Mouse (Mus musculus) limb, embryonic 13.5 days (tissue): ENCODE data around the gene Yjefn3. TPM values are rescaled to one million over a fixed set of nuclear protein-coding genes. Genes with fewer than 3 reads are reported as not detected.
A peak's percentile ranks its signal among the peaks of the same experiment; 100 is the strongest.

Source experiments
- ATAC-seq: fragments of 200-750 bp; cut with Nextera tagmentation; 2 replicates; pipeline ENCODE4 v1.8.0; 2017; ENCODE audit warnings: low read depth, moderate number of reproducible peaks, moderate TSS enrichment; ENCODE audit not compliant: low FRiP score
- H3K27ac ChIP-seq: fragments of 300-500 bp; sonication (generic); 2 replicates; pipeline ENCODE4 v1.5.1; 2015; ENCODE audit warnings: inconsistent platforms, mild to moderate bottlenecking, moderate library complexity
- H3K27me3 ChIP-seq: fragments of 300-500 bp; sonication (generic); 2 replicates; pipeline ENCODE4 v1.6.1; 2015; ENCODE audit warnings: mild to moderate bottlenecking, inconsistent platforms
- H3K36me3 ChIP-seq: fragments of 300-500 bp; sonication (generic); 2 replicates; pipeline ENCODE4 v1.6.1; 2015; ENCODE audit warnings: inconsistent platforms, mild to moderate bottlenecking, moderate library complexity
- H3K4me1 ChIP-seq: fragments of 300-500 bp; sonication (generic); 2 replicates; pipeline ENCODE4 v1.6.1; 2015; ENCODE audit warnings: inconsistent platforms
- H3K4me2 ChIP-seq: fragments of 300-500 bp; sonication (generic); replicated peaks from 2 replicates; pipeline ENCODE4 v1.6.1; 2015; ENCODE audit warnings: inconsistent platforms, mild to moderate bottlenecking, moderate library complexity
- H3K4me3 ChIP-seq: fragments of 300-500 bp; sonication (generic); 2 replicates; pipeline ENCODE4 v1.5.1; 2015; ENCODE audit warnings: moderate library complexity, mild to moderate bottlenecking, inconsistent platforms
- H3K9ac ChIP-seq: fragments of 300-500 bp; sonication (generic); 2 replicates; pipeline ENCODE4 v1.6.1; 2015; ENCODE audit warnings: mild to moderate bottlenecking, inconsistent platforms
- H3K9me3 ChIP-seq: fragments of 300-500 bp; sonication (generic); 2 replicates; pipeline ENCODE4 v1.6.1; 2016; ENCODE audit warnings: inconsistent platforms
- WGBS: fragments of 180-500 bp; shearing (Covaris S2); methylation state at CpG from one replicate; pipeline ENCODE4 v1.1.7; 2015; 5-methylcytosine and 5-hydroxymethylcytosine counted together
- polyA plus RNA-seq: library from polyadenylated mRNA; unstranded; fragments of >200 nt; fragmentation: Nextera tagmentation; extraction: Ambion mirVana; gene quantifications from 2 replicates; pipeline ENCODE4 v1.2.1, GENCODE M21; 2015

The Yjefn3 gene
- polyA plus RNA-seq, 1 experiment from 2014 or later, result 6.6 TPM

DNA sequence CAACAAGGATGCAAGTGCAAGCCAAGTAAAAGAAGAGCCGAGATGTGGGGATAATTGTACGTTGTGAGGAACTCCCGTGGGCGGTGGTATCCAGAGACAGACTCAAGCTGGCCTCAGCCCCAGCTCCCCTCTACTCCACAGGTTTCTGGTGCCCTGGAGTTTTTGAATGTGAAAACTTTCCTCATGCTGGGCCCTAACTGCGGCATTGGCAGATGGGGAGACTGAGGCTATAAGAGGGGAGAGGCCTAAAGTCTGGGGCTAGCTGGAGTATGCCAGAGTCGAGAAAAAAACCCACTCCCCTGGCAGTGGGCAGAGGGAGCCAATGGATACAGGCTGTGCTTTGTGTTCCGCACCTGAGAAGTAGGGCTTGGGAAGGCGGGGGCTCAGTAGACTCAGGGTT is 1.6 kb upstream of the Yjefn3 start:
- H3K4me2 ChIP-seq, result peak overlapping the region; percentile 99
- 83% methylated on average over 8 of the region's 8 CpGs for WGBS
- ATAC-seq, result no peak
- peaks cover 23% of the 10 kb centered on the region for H3K36me3 ChIP-seq
- no peak overlapping the region for H3K27ac ChIP-seq
- H3K4me1 ChIP-seq, result peaks cover 40% of the 10 kb centered on the region
- no peaks in the 10 kb centered on the region for H3K27me3 ChIP-seq
- no peak overlapping the region for H3K9ac ChIP-seq
- H3K4me3 ChIP-seq, result peak overlapping the region; percentile 61
- no peaks in the 10 kb centered on the region for H3K9me3 ChIP-seq

GRCm38 (mm10) chr8:69903063-69903542 is 591 bp upstream of the Yjefn3 start:
- under 1% methylated on average over 45 of the region's 45 CpGs for WGBS
- H3K9me3 ChIP-seq, result no peaks in the 10 kb centered on the region
- peak overlapping the region; percentile 61 for H3K4me3 ChIP-seq
- H3K36me3 ChIP-seq, result peaks cover 24% of the 10 kb centered on the region
- H3K4me2 ChIP-seq, result peak overlapping the region; percentile 99
- H3K27me3 ChIP-seq, result no peaks in the 10 kb centered on the region
- peak overlapping the region; percentile 90 for H3K27ac ChIP-seq
- peak; percentile 88 for ATAC-seq
- peaks cover 47% of the 10 kb centered on the region for H3K4me1 ChIP-seq
- H3K9ac ChIP-seq, result peak overlapping the region; percentile 80

GRCm38 (mm10) chr8:69901484-69902162 is 889 bp downstream of the Yjefn3 start:
- peak; percentile 76 for ATAC-seq
- peaks cover 60% of the 10 kb centered on the region for H3K4me1 ChIP-seq
- peak overlapping the region; percentile 80 for H3K9ac ChIP-seq
- peak overlapping the region; percentile 99 for H3K4me2 ChIP-seq
- peak overlapping the region; percentile 90 for H3K27ac ChIP-seq
- H3K9me3 ChIP-seq, result no peaks in the 10 kb centered on the region
- 2% methylated on average over 41 of the region's 41 CpGs for WGBS
- no peaks in the 10 kb centered on the region for H3K27me3 ChIP-seq
- H3K4me3 ChIP-seq, result peak overlapping the region; percentile 61
- H3K36me3 ChIP-seq, result peaks cover 22% of the 10 kb centered on the region

DNA sequence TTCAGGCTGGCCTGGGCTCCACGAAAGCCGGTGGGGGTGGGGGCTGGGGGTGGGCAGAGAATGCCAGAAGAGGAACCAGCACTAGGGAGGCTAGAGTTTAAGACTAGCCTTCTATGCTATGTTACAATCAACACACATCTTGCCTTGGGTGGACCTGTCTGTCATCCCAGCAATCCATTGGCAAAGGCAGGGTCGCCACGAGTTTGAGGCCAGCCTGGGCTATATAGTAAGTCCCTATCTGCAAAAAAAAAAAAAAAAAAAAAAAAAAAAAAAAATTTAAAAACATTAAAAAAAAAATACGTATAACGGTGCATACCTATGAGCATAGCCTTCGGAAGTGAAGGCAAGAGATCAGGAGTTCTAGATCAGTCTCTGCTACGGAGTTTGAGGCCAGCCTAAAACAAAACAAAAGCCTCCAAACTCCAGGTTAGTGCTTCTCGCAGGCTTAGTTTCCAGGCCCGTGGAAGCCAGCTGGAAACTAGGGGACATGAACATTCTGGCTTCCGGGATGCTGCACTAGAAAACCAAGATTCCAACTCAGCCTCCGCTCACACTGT is 1.5 kb downstream of the Yjefn3 start:
- Histone ChIP-seq H3K4me1 (peaks cover 60% of the 10 kb centered on the region), H3K9me3 (no peaks in the 10 kb centered on the region), H3K9ac (peak overlapping the region; percentile 70), H3K36me3 (peaks cover 29% of the 10 kb centered on the region), H3K4me3 (peak overlapping the region; percentile 61), H3K27ac (peak overlapping the region; percentile 64), H3K27me3 (no peaks in the 10 kb centered on the region), H3K4me2 (peak overlapping the region; percentile 99)
- ATAC-seq, result no peak
- WGBS, result 19% methylated on average over 12 of the region's 12 CpGs

- Histone ChIP-seq H3K4me2 (peak overlapping the region; percentile 99; the same call in 1 of the 2 replicates), H3K4me3 (peak overlapping the region; percentile 61; the same call in 1 of the 2 replicates), H3K9me3 (no peaks in the 10 kb centered on the region), H3K27ac (no peak overlapping the region), H3K4me1 (peaks cover 67% of the 10 kb centered on the region), H3K36me3 (peaks cover 35% of the 10 kb centered on the region), H3K27me3 (no peaks in the 10 kb centered on the region), H3K9ac (no peak overlapping the region)
- no peak for ATAC-seq
- 82% methylated on average over 2 of the region's 2 CpGs for WGBS
Observed at GRCm38 (mm10) chr8:69899876-69900275, 2.6 kb downstream of the Yjefn3 start.

- Histone ChIP-seq H3K9me3 (no peaks in the 10 kb centered on the region), H3K4me3 (no peak overlapping the region), H3K4me1 (peaks cover 58% of the 10 kb centered on the region), H3K9ac (0 out of 2 replicates have a peak overlapping the region, but pooled peaks have one; percentile 25), H3K27ac (no peak overlapping the region), H3K36me3 (peaks cover 55% of the 10 kb centered on the region), H3K27me3 (no peaks in the 10 kb centered on the region), H3K4me2 (no peak overlapping the region)
- 89% methylated on average over 6 of the region's 6 CpGs for WGBS
- no peak for ATAC-seq
Observed at GRCm38 (mm10) chr8:69897857-69898256, 4.7 kb downstream of the Yjefn3 start.

DNA sequence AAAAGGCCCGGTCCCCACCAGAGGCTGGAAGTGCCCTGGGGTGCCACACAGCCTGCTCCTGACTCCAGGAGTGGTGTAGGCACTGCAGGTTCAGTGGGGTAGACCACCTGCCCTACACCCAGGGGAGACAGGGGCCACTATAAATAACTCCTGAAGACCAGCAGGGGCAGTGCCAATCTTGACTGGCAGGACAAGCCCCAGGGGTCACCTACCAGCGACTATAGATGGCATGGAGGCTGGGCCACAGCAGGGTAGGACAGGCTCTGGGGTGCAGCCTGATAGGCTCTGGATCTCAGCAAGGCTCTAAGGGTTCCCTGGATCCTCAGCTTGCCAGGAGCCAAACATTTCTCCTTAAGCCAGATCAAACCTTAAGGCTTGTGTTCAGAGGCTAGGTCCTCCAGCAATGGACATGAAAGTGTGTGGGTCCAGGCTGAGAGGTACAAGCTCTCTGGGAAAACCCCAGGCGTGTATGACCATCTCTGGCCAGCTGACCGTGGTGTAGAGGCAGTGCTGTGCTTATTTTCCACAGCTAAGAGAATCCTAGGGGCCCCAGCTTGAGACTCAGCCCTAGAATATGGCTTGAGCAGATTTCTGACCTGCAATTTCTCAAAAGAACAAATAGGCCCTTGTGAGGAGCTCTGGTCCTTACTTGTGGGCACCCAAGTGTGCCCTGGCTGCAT is 6.6 kb downstream of the Yjefn3 start:
- WGBS, result 70% methylated on average over 4 of the region's 4 CpGs
- Histone ChIP-seq H3K27ac (no peak overlapping the region), H3K36me3 (peaks cover 63% of the 10 kb centered on the region), H3K4me3 (no peak overlapping the region), H3K27me3 (peaks cover 19% of the 10 kb centered on the region), H3K9ac (0 out of 2 replicates have a peak overlapping the region, but pooled peaks have one; percentile 9), H3K9me3 (no peaks in the 10 kb centered on the region), H3K4me2 (no peak overlapping the region), H3K4me1 (peaks cover 45% of the 10 kb centered on the region)
- ATAC-seq, result no peak

DNA sequence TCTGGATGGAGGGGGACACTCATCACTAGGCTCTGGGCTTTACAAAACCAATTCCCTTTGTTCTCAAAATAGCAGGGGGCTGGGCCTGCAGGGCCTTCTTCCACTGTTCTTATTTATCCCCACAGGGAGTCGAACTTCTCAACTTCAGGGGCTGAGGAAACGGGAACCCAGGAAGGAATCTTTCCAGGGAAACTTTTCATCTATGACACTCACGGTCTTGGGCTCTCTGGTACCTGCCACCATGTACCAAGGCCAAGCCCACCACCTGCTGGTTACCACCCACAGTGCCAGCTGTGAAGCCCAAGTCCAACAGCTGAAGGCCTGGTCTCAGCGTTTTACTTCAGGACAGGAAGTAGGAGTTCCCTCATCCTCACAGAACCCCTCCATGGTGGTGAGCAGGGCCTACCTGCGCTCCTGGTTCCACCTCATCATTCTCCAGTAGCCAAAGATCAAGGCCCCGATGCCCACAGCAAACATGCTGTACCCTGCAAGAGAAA is 7.6 kb downstream of the Yjefn3 start:
- Histone ChIP-seq H3K36me3 (peaks cover 63% of the 10 kb centered on the region), H3K4me3 (no peak overlapping the region), H3K9ac (0 out of 2 replicates have a peak overlapping the region, but pooled peaks have one; percentile 4), H3K4me2 (no peak overlapping the region), H3K27me3 (peaks cover 29% of the 10 kb centered on the region), H3K4me1 (peaks cover 36% of the 10 kb centered on the region), H3K27ac (no peak overlapping the region), H3K9me3 (no peaks in the 10 kb centered on the region)
- ATAC-seq, result no peak
- 66% methylated on average over 6 of the region's 6 CpGs for WGBS

DNA sequence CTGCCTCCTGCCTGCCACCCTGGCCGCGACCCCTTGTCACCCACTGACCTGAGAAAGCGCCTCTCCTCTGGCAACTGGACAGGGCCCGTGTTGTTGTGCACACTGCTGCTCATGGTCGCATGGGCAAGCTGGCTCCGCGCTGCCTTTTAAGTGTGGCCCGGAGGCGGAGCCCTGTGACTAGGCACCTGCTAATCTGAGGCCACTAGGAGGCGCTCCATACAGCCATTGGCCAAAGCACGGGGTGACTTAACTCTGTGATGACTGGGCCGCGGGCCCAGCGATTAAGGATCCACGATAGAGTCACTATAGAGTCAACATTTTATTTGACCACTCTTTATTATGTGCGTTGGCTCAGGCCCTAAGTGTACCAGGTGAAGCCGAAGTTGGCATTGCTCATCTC is 8.6 kb downstream of the Yjefn3 start:
- WGBS, result 45% methylated on average over 17 of the region's 17 CpGs

DNA sequence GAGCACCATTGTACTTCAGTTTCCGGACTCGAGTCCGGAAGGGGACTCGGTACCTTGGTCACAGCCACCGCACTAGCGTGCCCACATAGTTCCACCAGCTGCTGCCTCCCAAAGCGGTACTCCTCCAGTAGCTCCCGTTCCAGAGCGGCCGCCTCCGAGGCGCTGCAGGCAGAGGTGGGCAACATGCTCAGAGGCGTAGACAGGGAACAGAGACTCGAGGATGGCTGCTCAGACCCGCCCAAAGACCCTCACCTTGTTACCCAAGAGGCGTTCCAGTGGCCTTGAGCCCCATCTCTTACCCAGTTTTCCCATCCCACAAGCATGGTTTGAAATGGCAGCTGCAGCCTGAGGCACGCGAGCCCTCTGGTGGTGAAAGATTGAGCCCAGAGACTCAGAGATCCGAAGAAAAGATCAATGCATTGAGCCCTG is 11.7 kb downstream of the Yjefn3 start:
- H3K27ac ChIP-seq, result no peak overlapping the region
- no peaks in the 10 kb centered on the region for H3K9me3 ChIP-seq
- ATAC-seq, result no peak
- H3K36me3 ChIP-seq, result peaks cover 33% of the 10 kb centered on the region
- H3K27me3 ChIP-seq, result peaks cover 69% of the 10 kb centered on the region
- no peak overlapping the region for H3K4me3 ChIP-seq
- 0 out of 2 replicates have a peak overlapping the region, but pooled peaks have one; percentile 5 for H3K4me2 ChIP-seq
- peaks cover 39% of the 10 kb centered on the region for H3K4me1 ChIP-seq
- WGBS, result 37% methylated on average over 19 of the region's 19 CpGs
- H3K9ac ChIP-seq, result peak overlapping the region; percentile 43; the same call in 1 of the 2 replicates

More for the DNA sequence above, 8.6 kb downstream of the Yjefn3 start:
- H3K27ac ChIP-seq, result no peak overlapping the region
- no peak overlapping the region for H3K4me3 ChIP-seq
- H3K27me3 ChIP-seq, result peaks cover 39% of the 10 kb centered on the region
- H3K36me3 ChIP-seq, result peaks cover 57% of the 10 kb centered on the region
- no peak overlapping the region for H3K4me2 ChIP-seq
- H3K4me1 ChIP-seq, result peaks cover 35% of the 10 kb centered on the region
- no peaks in the 10 kb centered on the region for H3K9me3 ChIP-seq
- ATAC-seq, result no peak
- no peak overlapping the region for H3K9ac ChIP-seq

DNA sequence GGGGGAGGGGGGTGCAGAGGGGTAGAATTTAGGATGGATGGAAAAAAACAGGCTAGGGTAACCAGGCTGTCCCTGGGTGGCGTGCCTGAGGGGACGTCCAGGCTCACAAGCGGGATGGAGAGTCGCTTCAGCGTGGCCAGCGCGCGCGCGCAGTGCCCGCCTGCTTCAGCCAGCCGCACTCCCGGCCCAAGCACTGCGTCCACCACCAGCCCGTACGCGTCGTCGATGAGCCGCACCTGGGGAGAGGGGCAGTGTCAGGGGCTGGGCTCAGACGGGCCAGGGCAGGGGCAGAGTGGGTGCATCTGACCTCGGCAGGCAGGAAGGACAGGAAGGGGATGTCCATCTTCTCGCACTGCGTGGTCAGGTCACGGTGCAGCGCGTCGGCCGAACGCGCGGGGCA is 13.6 kb downstream of the Yjefn3 start:
- 4% methylated on average over 32 of the region's 32 CpGs for WGBS
- Histone ChIP-seq H3K4me2 (peak overlapping the region; percentile 63), H3K4me1 (peaks cover 28% of the 10 kb centered on the region), H3K9ac (peak overlapping the region; percentile 48; the same call in 1 of the 2 replicates), H3K9me3 (no peaks in the 10 kb centered on the region), H3K36me3 (peaks cover 18% of the 10 kb centered on the region), H3K4me3 (peak overlapping the region; percentile 36), H3K27ac (no peak overlapping the region), H3K27me3 (peaks cover 89% of the 10 kb centered on the region)
- no peak for ATAC-seq
